Mouse (Mus musculus) gastrocnemius, postnatal 36 days (tissue): ENCODE measurements around the gene Gbx2. TPM values are rescaled to one million over a fixed set of nuclear protein-coding genes. Genes with fewer than 3 reads are reported as not detected.

Source experiments
- DNase-seq, 2 experiments: peaks; one replicate each; pipeline ENCODE4 v3.0.0; 2022
- intact Hi-C: fragments of 180-260 bp; cut with DNase I; formaldehyde crosslinking; loops from one replicate; pipeline ENCODE4 v1.15.1; 2025
- long read RNA-seq, 2 experiments: library from polyadenylated mRNA; stranded (forward); transcript quantifications; one replicate each; pipeline ENCODE4 v2.0.0; 2021
- total RNA-seq, 2 experiments: library from RNA; stranded (reverse); gene quantifications; 2 replicates each; pipeline ENCODE4 v1.2.3; 2021

The Gbx2 gene
- under 1 TPM; 0.20 to 0.35 TPM for total RNA-seq
- long read RNA-seq, experiment 1: 0 reads
- long read RNA-seq, experiment 2: 0 reads

DNA sequence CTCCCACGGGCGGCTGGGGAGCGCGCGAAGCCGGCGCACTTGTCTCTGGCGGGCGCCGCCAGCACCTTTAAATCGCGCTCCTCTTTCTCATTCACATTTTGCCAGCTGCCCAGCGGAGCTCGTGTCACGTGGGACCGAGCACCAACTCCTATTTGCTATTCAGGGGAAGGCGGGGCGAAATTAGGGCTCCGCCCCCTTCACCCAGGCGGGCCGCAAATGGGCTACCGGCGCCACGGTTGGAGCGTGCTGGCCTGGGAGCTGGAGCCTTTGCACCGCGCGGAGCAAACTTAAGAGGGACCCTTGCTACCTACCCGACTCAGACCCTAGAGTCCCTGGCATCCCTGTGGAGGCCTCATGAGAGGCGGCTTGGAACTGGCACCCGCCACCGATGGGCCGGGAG lies at the start of gene Gbx2:
Gene Gbx2, minus strand, starts transcription at position 60 of the 400 bp plus-strand sequence.
- intact Hi-C loops: no loop called here
- no peak for DNase-seq

GRCm38 (mm10) chr1:89977261-89977660 lies 46.3 kb upstream of the Gbx2 start:
- intact Hi-C loops: no loop called here
- no peak for DNase-seq

GRCm38 (mm10) chr1:89976411-89976810 lies 45.4 kb upstream of the Gbx2 start:
- DNase-seq: no peak
- intact Hi-C loops: no loop called here

DNA sequence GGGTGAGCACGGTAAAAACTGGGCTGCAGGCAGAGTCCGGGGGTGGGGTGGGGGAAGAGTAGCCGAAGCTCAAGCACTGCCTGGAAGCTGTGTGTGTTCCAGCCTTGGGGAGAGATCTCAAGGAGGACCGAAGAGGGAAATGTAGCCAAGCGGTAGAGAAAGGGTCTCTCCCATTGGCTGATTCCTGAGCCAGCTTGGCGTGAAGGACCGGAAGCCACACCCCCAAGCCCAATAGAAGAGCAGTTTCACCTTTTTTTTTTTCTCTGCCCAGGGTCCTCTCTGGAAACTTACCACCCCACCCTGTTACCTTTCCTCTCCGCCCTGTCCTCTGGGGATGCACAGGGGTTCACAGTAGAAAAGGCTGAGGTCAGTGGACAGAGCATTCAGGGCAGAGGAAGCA lies 43.6 kb upstream of the Gbx2 start:
- intact Hi-C loops: no loop called here
- DNase-seq: no peak

DNA sequence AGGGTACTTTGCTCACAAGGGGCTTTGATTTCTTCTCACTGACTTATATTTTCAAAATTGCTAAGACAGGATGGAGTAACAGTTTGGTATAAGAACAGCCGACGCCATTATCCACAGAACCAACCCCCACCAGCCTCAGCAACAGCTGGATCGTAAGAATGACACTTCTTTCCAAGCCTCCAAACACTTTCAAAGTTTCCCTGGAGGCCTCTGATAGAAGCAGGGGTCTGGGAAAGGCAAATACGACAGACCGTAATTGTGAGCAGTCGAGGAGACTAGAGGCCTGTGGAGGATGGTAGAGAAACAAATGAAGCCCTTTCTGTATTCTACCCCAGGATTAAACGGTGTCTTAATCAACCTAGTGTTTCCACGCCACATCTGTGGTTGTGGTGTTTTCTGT lies 40.9 kb upstream of the Gbx2 start:
- no peak for DNase-seq
- intact Hi-C loops: no loop called here

DNA sequence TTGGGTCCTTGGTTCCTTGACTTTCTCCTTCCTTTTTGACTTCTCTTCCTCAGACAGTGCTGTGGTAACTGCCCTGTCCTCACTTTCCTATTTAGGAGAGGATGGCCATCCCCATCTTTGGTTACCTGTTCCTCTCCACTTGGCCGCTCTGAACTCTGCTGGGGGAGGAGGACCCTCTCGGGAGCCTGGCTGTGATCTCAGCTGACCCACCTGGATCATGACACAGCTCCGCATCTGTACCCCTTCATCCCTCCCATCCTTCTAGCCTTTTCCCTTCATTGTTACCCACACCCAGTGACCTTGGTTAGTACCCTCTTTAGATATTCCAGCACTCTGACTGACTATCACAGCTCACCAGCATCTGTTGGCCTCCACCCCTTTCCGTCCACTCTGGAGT lies 38.7 kb upstream of the Gbx2 start:
- intact Hi-C loops: no loop called here
- DNase-seq: no peak

GRCm38 (mm10) chr1:89969072-89969713 lies 38.2 kb upstream of the Gbx2 start:
- no peak for DNase-seq
- intact Hi-C loops: no loop called here

DNA sequence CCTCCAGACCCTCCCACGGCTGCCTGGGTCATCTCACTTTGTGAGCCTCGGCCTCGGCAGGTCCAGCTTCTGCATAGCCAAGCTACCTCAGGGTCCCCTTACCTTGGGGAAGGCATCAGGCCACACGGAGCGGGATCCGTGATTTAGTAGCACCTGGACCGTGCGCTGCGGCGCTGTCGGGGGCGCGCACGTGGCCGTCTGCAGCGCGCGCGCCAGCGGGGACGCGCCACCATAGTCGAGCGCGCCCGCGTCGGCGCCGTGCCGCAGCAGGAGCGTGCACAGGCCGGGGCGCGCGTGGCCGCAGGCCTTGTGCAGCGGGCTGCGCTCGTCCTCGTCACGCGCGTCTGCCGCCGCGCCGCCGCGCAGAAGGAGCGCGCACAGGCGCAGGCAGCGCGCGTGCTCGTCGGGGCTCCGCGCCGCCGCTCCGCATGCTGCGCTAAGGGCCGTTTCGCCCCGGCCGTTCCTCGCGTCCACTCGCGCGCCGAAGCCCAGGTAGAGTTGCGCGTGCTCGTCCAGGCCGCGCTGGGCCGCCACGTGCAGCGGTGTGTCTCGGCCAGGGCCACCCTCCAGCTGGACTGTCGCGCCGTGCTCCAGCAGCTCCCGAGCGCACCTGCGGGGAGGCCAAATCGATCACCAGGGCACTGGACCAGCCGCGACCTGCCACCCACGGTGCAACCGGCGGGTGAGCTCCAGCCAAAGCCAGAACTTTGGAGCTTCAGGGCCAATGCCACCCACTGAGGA lies 37.3 kb upstream of the Gbx2 start:
- no peak for DNase-seq
- intact Hi-C loops: no loop called here

- DNase-seq: no peak
- intact Hi-C loops: no loop called here
These were observed 36.6 kb upstream of the Gbx2 start for GRCm38 (mm10) chr1:89967585-89967984.

DNA sequence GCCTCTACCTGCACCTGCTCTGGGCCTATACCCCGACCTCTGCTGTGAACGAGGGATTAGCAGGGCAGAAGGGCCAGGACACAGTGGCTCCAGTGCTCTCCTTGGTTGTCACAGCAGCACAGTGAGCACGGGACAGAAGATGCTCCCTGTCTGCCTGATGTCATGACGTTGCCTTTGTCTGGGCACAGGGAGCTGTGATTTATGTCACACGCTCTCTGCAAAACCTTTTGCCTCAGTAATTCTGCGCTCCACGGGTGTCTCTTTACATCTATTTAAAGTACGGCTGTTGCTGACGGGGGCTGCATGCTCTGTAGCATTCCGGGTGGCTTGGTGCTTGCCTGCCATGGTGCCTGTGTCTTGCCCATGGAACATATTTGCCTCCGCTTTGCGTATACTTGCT lies 33.4 kb upstream of the Gbx2 start:
- no peak for DNase-seq
- intact Hi-C loops: no loop called here

- intact Hi-C loops: no loop called here
- no peak for DNase-seq
These were observed 32.3 kb upstream of the Gbx2 start for GRCm38 (mm10) chr1:89963296-89963695.

GRCm38 (mm10) chr1:89962092-89962491 lies 31.1 kb upstream of the Gbx2 start:
- DNase-seq: no peak

DNA sequence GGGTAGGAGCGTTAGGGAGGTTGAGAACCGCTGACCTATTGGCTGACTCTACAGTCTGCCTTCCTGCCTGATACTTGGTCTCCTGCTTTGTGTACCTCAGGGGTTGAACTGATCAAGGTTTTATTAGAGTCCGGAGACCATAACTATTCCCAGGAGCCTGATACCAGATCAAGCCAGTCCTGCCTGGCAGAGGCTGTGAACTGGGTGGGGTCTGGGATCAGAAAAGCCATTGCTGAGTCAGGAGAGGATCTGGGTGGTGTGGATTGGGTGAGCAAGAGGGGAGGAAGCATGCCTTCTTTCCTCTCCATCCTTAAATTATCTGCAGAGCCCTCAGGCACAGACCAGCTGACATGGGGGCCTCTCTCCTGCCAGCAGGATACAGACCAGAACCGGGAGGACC lies 28.4 kb upstream of the Gbx2 start:
- no peak for DNase-seq
- intact Hi-C loops: no loop called here

More at GRCm38 (mm10) chr1:89962092-89962491, 31.1 kb upstream of the Gbx2 start:
- intact Hi-C loops: no loop called here

DNA sequence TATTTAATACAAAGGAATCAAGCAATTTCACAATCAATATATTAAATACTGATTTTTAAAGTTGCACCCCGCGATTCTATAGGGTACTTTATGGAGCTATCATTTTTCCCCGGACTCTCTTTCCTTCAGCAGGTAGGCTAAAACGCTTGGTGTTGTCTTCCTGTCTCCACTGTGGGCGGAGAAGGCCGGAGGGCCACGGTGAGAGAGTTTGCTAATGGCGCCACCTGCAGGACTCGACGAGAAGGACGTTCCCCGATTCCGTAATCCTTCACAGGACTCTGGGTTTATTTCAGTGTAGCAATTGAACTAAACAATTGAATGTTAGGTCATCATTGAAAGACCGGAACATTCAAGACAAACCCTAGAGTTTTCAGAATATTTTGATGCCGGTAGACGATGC lies 12.2 kb upstream of the Gbx2 start:
- peak; percentile 67 to 69 for DNase-seq
- intact Hi-C loops: loop anchor here (2.0 to 5.0 kb wide), 4 partner anchors 81 to 298 kb away; no protein-coding TSS in a partner anchor

GRCm38 (mm10) chr1:89942395-89942976 lies 11.5 kb upstream of the Gbx2 start:
- intact Hi-C loops: loop anchor here (2.0 to 5.0 kb wide), 4 partner anchors 80 to 298 kb away; no protein-coding TSS in a partner anchor
- no peak for DNase-seq

GRCm38 (mm10) chr1:89941701-89942381 lies 10.9 kb upstream of the Gbx2 start:
- DNase-seq: no peak
- intact Hi-C loops: loop anchor here (2.0 to 5.0 kb wide), 4 partner anchors 80 to 297 kb away; no protein-coding TSS in a partner anchor

DNA sequence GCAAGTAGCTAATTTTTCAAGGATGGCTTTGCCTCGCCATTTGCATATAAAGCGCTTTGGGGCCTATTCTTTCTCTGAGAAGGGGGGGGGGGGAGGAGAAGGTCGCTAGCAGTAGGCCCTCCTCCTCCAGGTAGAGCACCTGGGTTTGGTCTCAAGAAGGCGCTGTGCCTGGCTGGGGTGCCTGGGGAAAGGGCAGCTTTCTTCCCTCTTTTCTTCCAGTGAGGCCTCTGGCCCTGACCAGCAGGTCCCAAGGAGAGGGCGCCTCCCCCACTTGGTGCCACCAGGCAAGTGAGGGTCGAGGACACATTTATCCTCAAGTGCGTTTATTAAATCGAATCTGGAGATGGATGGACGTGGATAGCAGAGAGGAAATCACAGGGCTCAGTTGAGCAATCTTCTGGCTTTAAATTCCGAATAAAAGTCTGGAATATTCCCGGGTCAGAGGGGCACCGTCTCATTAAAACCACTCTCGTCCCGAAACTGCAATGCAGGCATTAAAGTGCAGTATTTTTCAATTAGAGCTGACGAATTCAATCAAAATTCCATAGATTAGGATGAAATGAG lies 10.1 kb upstream of the Gbx2 start:
- intact Hi-C loops: loop anchor here (5.0 kb wide), 3 partner anchors 79 to 274 kb away; no protein-coding TSS in a partner anchor
- DNase-seq: no peak

DNA sequence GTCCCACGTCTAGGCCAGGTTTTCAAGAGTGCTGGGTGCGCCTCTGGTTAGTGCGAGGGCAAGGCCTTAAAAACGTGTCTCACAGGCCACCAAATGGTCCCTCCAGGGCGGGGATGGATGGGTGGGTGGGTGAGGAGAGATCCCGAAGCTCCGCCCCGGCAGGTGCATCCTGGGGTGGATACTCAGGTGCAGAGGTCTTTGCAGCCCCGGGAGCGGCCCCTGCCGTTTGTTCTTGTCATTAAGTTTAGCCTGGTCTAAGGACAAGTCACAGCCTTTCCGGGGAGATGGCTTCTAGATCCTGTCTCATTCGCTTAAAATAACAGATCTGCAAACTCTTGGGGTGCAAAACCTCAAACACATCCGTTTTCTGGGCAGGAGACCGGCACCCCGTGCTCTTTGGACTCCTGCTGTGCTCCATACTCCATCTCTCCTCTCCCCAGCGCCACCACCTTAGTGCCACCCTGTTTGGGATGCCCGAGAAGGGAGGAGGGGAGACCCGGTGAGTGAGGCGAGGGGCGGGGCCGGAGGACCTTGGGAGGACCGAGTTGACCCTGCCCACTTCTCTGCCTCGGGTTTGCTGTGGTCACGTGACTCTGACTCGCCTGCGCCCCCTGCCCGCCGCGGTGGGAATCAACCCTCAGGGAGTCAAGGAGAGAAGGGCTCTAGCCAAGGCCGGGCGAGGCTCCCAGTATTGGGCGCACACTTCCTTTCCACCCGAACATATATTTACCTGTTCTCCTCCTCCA lies 9.2 kb upstream of the Gbx2 start:
- DNase-seq: peak; percentile 58 to 68
- intact Hi-C loops: loop anchor here (5.0 kb wide), 3 partner anchors 78 to 273 kb away; no protein-coding TSS in a partner anchor

- DNase-seq: no peak
- intact Hi-C loops: no loop called here
These were observed 8.6 kb upstream of the Gbx2 start for GRCm38 (mm10) chr1:89939596-89939960.
